Mouse (Mus musculus): ENCODE measurements around the gene Prdm4.

DNA sequence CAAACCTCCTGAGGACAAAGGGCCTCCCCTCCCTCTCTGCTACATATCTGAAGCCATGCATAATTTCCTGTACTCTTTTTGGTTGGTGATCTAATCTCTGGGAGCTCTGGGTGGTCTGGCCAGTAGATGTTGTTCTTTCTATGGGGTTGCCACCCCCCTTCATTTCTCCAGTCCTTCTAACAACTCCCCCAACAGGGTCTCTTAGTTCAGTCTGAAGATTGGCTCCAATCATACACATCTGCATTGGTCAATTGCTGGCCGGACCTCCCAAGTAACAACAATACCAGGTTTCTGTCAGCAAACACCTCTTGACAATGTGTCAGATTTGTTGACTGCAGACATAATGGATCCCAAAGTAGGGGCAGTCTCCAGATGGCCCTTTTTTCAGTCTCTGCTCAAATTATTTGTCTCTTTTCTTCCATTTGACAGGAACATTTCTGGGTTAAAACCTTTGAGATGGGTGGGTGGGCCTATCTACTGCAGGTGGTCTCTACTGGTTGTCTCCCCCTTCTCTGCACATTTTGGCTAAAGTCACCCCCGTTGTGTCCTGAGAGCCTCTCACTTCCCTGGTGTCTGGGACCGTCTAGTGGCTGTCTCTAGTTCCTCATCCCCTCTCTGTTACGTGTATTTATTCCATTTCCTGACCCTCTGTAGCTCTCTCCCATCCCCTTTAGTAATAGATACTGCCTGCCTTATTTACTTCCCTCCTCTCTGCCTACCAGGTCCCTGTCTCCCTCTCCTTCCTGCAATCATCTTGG, 70.7 kb downstream of the Prdm4 start:
- TF ChIP-seq POLR2A (IDR thresholded peaks at IDR 0.05; ENCODE audit: borderline replicate concordance, extremely low read depth, insufficient read depth, insufficient read length, poor library complexity, severe bottlenecking), result no peak
- no peak for TF ChIP-seq CTCF (IDR thresholded peaks at IDR 0.05; ENCODE audit: borderline replicate concordance, extremely low read depth, insufficient read depth, insufficient read length)

All from brain, embryonic 14.5 days (tissue).